Mouse (Mus musculus) bone marrow, adult 2 months (tissue): ENCODE data around the gene Dagla.

Experiments used
- CTCF ChIP-seq: fragments of 200-500 bp; IDR thresholded peaks from 2 replicates; pipeline ENCODE4 v1.5.1; 2011; ENCODE audit warnings: low read length, control low read depth; ENCODE audit not compliant: control insufficient read depth, insufficient read depth
- POLR2A ChIP-seq: fragments of 200-500 bp; IDR thresholded peaks from 2 replicates; pipeline ENCODE4 v1.6.1; 2011; ENCODE audit warnings: low read depth, mild to moderate bottlenecking, control low read depth, low read length, borderline replicate concordance; ENCODE audit not compliant: control insufficient read depth

GRCm38 (mm10) chr19:10267057-10267456 lies 37.6 kb downstream of the Dagla start:
- no peak for TF ChIP-seq POLR2A
- TF ChIP-seq CTCF, result no peak
